Mouse (Mus musculus) gastrocnemius, postnatal 10 days (tissue): ENCODE results near the gene Napsa. TPM values are rescaled to one million over a fixed set of nuclear protein-coding genes. Genes with fewer than 3 reads are reported as not detected.

Experiments used
- DNase-seq: peaks from one replicate; pipeline ENCODE4 v3.0.0; 2021; ENCODE audit warnings: mixed read lengths
- long read RNA-seq, 2 experiments: library from polyadenylated mRNA; stranded (forward); transcript quantifications; one replicate each; pipeline ENCODE4 v2.0.0; 2021
- total RNA-seq, 2 experiments: library from RNA; stranded (reverse); gene quantifications; 2 replicates each; pipeline ENCODE4 v1.2.3; 2021

The Napsa gene
- total RNA-seq: under 1 TPM in 1 of 2 experiments, not detected in 1; 0.99 TPM
- long read RNA-seq, experiment 1: 0 reads
- long read RNA-seq, experiment 2, partial matches to known transcripts: 0 of 1 reads
- long read RNA-seq, experiment 2, other reads (novel, unspliced or antisense): 0 of 1 reads

GRCm38 (mm10) chr7:44572213-44572701 is at the start of gene Napsa:
Gene Napsa, plus strand, starts transcription at chr7:44572380.
- no peak for DNase-seq

- DNase-seq: peak; percentile 36
These were observed 49.1 kb upstream of the Napsa start for GRCm38 (mm10) chr7:44523056-44523455.

- DNase-seq: peak; percentile 73
These were observed 47.7 kb upstream of the Napsa start, which contains the start of gene Mybpc2 for GRCm38 (mm10) chr7:44524502-44524901. Gene Mybpc2, minus strand, starts transcription at chr7:44524656.

- DNase-seq: peak; percentile 91
These were observed 46.9 kb upstream of the Napsa start for GRCm38 (mm10) chr7:44525126-44525832.

GRCm38 (mm10) chr7:44526414-44527154 is 45.6 kb upstream of the Napsa start:
- no peak for DNase-seq

GRCm38 (mm10) chr7:44527483-44528398 is 44.4 kb upstream of the Napsa start:
- peak; percentile 83 for DNase-seq

- DNase-seq: no peak
These were observed 42.7 kb upstream of the Napsa start for GRCm38 (mm10) chr7:44529518-44529917.

GRCm38 (mm10) chr7:44530507-44530906 is 41.7 kb upstream of the Napsa start:
- DNase-seq: no peak

GRCm38 (mm10) chr7:44531207-44531606 is 41.0 kb upstream of the Napsa start:
- no peak for DNase-seq

GRCm38 (mm10) chr7:44531946-44532732 is 40.0 kb upstream of the Napsa start, which contains the start of gene Spib:
Gene Spib, minus strand, starts transcription at chr7:44532071.
- DNase-seq: no peak

GRCm38 (mm10) chr7:44532918-44533745 is 39.0 kb upstream of the Napsa start:
- no peak for DNase-seq

GRCm38 (mm10) chr7:44533746-44534045 is 38.5 kb upstream of the Napsa start:
- DNase-seq: no peak

- DNase-seq: no peak
These were observed 37.9 kb upstream of the Napsa start for GRCm38 (mm10) chr7:44534242-44534641.

GRCm38 (mm10) chr7:44534656-44535441 is 37.3 kb upstream of the Napsa start:
- DNase-seq: no peak

GRCm38 (mm10) chr7:44535657-44536589 is 36.3 kb upstream of the Napsa start:
- DNase-seq: no peak

GRCm38 (mm10) chr7:44536590-44536968 is 35.6 kb upstream of the Napsa start:
- no peak for DNase-seq

- DNase-seq: no peak
These were observed 35.2 kb upstream of the Napsa start for GRCm38 (mm10) chr7:44537009-44537408.

GRCm38 (mm10) chr7:44537496-44537895 is 34.7 kb upstream of the Napsa start:
- DNase-seq: no peak
